Mouse (Mus musculus) liver, embryonic 14.5 days (tissue): ENCODE data around the gene Nt5c1a.

Source experiments
- CTCF ChIP-seq: IDR thresholded peaks from 2 replicates; pipeline ENCODE4 v1.5.1; 2016; ENCODE audit warnings: antibody characterized with exemption, low read depth, control low read depth
- EP300 ChIP-seq: IDR thresholded peaks from 2 replicates; pipeline ENCODE4 v1.6.1; 2016; ENCODE audit warnings: antibody characterized with exemption, low read depth

GRCm38 (mm10) chr4:123152976-123153375 is 48.3 kb upstream of the Nt5c1a start:
- no peak for TF ChIP-seq CTCF
- TF ChIP-seq EP300 = no peak
